Mouse (Mus musculus): ENCODE results near the gene Fcgrt.
A peak's percentile ranks its signal among the peaks of the same experiment; 100 is the strongest.

GRCm38 (mm10) chr7:45053931-45054510 is 49.6 kb downstream of the Fcgrt start:
- TF ChIP-seq CTCF (IDR thresholded peaks at IDR 0.05; ENCODE audit: insufficient read depth, low read depth, low read length), result no peak
- TF ChIP-seq POLR2A (IDR thresholded peaks at IDR 0.05; ENCODE audit: insufficient read depth, low read depth, low read length), result peak; percentile 68
